Mouse (Mus musculus): ENCODE results near the gene Ccpg1os. TPM values are rescaled to one million over a fixed set of nuclear protein-coding genes. Genes with fewer than 3 reads are reported as not detected.
A peak's percentile ranks its signal among the peaks of the same experiment; 100 is the strongest.

Ccpg1os gene
- polyA plus RNA-seq (2015; fragmentation: Nextera tagmentation; extraction: Ambion mirVana), result 31.2 and 38.3 TPM in 2 replicates

GRCm38 (mm10) chr9:72985250-72986220 is at the start of gene Ccpg1os, which contains the start of gene Ccpg1:
Gene Ccpg1os, minus strand, starts transcription at chr9:72985382.
Gene Ccpg1, plus strand, starts transcription at chr9:72985429.
- H3K27ac ChIP-seq (ENCODE audit: low read length), result peak within 1 kb of the TSS; percentile 74
- under 1% methylated on average over 88 of the region's 88 CpGs for WGBS
- DNase-seq (ENCODE audit: low spot score) (peak; percentile 99), ATAC-seq (peak; percentile 100)
- H3K27me3 ChIP-seq (replicated peaks; ENCODE audit: insufficient read depth, low read length), result no peaks in the 10 kb centered on the region
- no peaks in the 10 kb centered on the region for H3K9me3 ChIP-seq (ENCODE audit: low read length)
- TF ChIP-seq EP300 (IDR thresholded peaks at IDR 0.05) (no peak), CTCF (IDR thresholded peaks at IDR 0.05) (peak; percentile 46)
- H3K9ac ChIP-seq (replicated peaks; ENCODE audit: low read depth), result peak within 1 kb of the TSS; percentile 73
- H3K36me3 ChIP-seq (ENCODE audit: insufficient read depth, low read length), result no peaks in the 10 kb centered on the region
- peak within 1 kb of the TSS; percentile 82 for H3K4me2 ChIP-seq (replicated peaks; ENCODE audit: low read depth, low read length)
- H3K4me3 ChIP-seq (ENCODE audit: low read depth, low read length), result peak within 1 kb of the TSS; percentile 86
- H3K4me1 ChIP-seq (ENCODE audit: insufficient read depth, low read depth, low read length), result peaks cover 13% of the 10 kb centered on the region

- no peak overlapping the region for H3K27ac ChIP-seq (ENCODE audit: low read length)
- no peaks in the 10 kb centered on the region for H3K9me3 ChIP-seq (ENCODE audit: low read length)
- WGBS, result 90% methylated on average over 1 of the region's 1 CpGs
- H3K36me3 ChIP-seq (ENCODE audit: insufficient read depth, low read length), result peaks cover 9% of the 10 kb centered on the region; the same call in 1 of the 2 replicates
- DNase-seq (ENCODE audit: low spot score), result no peak
- no peak overlapping the region for H3K4me3 ChIP-seq (ENCODE audit: low read depth, low read length)
- H3K4me2 ChIP-seq (replicated peaks; ENCODE audit: low read depth, low read length), result no peak overlapping the region
- H3K4me1 ChIP-seq (ENCODE audit: insufficient read depth, low read depth, low read length), result no peaks in the 10 kb centered on the region
- H3K27me3 ChIP-seq (replicated peaks; ENCODE audit: insufficient read depth, low read length), result no peaks in the 10 kb centered on the region
- TF ChIP-seq EP300 (IDR thresholded peaks at IDR 0.05), result no peak
- peak; percentile 25 for TF ChIP-seq CTCF (IDR thresholded peaks at IDR 0.05)
- ATAC-seq, result no peak
- no peak overlapping the region for H3K9ac ChIP-seq (replicated peaks; ENCODE audit: low read depth)
These were observed 48.2 kb upstream of the Ccpg1os start for GRCm38 (mm10) chr9:73033406-73033805.

- H3K36me3 ChIP-seq (ENCODE audit: insufficient read depth, low read length), result peaks cover 9% of the 10 kb centered on the region; the same call in 1 of the 2 replicates
- ATAC-seq, result no peak
- no peak overlapping the region for H3K27ac ChIP-seq (ENCODE audit: low read length)
- H3K9me3 ChIP-seq (ENCODE audit: low read length), result no peaks in the 10 kb centered on the region
- 68% methylated on average over 4 of the region's 4 CpGs for WGBS
- no peaks in the 10 kb centered on the region for H3K4me1 ChIP-seq (ENCODE audit: insufficient read depth, low read depth, low read length)
- H3K4me3 ChIP-seq (ENCODE audit: low read depth, low read length), result no peak overlapping the region
- no peak for DNase-seq (ENCODE audit: low spot score)
- H3K4me2 ChIP-seq (replicated peaks; ENCODE audit: low read depth, low read length), result no peak overlapping the region
- H3K27me3 ChIP-seq (replicated peaks; ENCODE audit: insufficient read depth, low read length), result no peaks in the 10 kb centered on the region
- H3K9ac ChIP-seq (replicated peaks; ENCODE audit: low read depth), result no peak overlapping the region
- TF ChIP-seq CTCF (IDR thresholded peaks at IDR 0.05) (no peak), EP300 (IDR thresholded peaks at IDR 0.05) (no peak)
These were observed 46.2 kb upstream of the Ccpg1os start for GRCm38 (mm10) chr9:73031421-73031820.

- Histone ChIP-seq H3K36me3 (ENCODE audit: insufficient read depth, low read length) (peaks cover 9% of the 10 kb centered on the region; the same call in 1 of the 2 replicates), H3K27me3 (replicated peaks; ENCODE audit: insufficient read depth, low read length) (no peaks in the 10 kb centered on the region), H3K27ac (ENCODE audit: low read length) (no peak overlapping the region), H3K4me3 (ENCODE audit: low read depth, low read length) (no peak overlapping the region), H3K9me3 (ENCODE audit: low read length) (no peaks in the 10 kb centered on the region), H3K4me1 (ENCODE audit: insufficient read depth, low read depth, low read length) (no peaks in the 10 kb centered on the region), H3K9ac (replicated peaks; ENCODE audit: low read depth) (no peak overlapping the region), H3K4me2 (replicated peaks; ENCODE audit: low read depth, low read length) (no peak overlapping the region)
- DNase-seq (ENCODE audit: low spot score) (no peak), ATAC-seq (no peak)
- 91% methylated on average over 1 of the region's 1 CpGs for WGBS
- no peak for TF ChIP-seq EP300 (IDR thresholded peaks at IDR 0.05)
- no peak for TF ChIP-seq CTCF (IDR thresholded peaks at IDR 0.05)
These were observed 45.3 kb upstream of the Ccpg1os start for GRCm38 (mm10) chr9:73030443-73030842.

GRCm38 (mm10) chr9:73025818-73026636 is 40.8 kb upstream of the Ccpg1os start:
- no peak overlapping the region for H3K4me3 ChIP-seq (ENCODE audit: low read depth, low read length)
- no peaks in the 10 kb centered on the region for H3K4me1 ChIP-seq (ENCODE audit: insufficient read depth, low read depth, low read length)
- WGBS, result 28% methylated on average over 15 of the region's 17 CpGs
- no peak overlapping the region for H3K27ac ChIP-seq (ENCODE audit: low read length)
- DNase-seq (ENCODE audit: low spot score) (no peak), ATAC-seq (peak; percentile 50)
- no peak overlapping the region for H3K4me2 ChIP-seq (replicated peaks; ENCODE audit: low read depth, low read length)
- no peak overlapping the region for H3K9ac ChIP-seq (replicated peaks; ENCODE audit: low read depth)
- H3K36me3 ChIP-seq (ENCODE audit: insufficient read depth, low read length), result 0 out of 2 replicates have a peak, but pooled peaks cover 3% of the 10 kb centered on the region
- TF ChIP-seq CTCF (IDR thresholded peaks at IDR 0.05) (no peak), EP300 (IDR thresholded peaks at IDR 0.05) (no peak)
- no peaks in the 10 kb centered on the region for H3K27me3 ChIP-seq (replicated peaks; ENCODE audit: insufficient read depth, low read length)
- H3K9me3 ChIP-seq (ENCODE audit: low read length), result no peaks in the 10 kb centered on the region

All from lung, postnatal 0 days (tissue).